Mouse (Mus musculus): ENCODE results near the gene Gm5114. TPM values are rescaled to one million over a fixed set of nuclear protein-coding genes. Genes with fewer than 3 reads are reported as not detected.

The Gm5114 gene
- polyA plus RNA-seq (2014; fragmentation: Illumina TruSeq; extraction: RNeasy Lipid Tissue Mini Kit (QIAGEN cat#74804); ENCODE audit: low replicate concordance), result not detected

GRCm38 (mm10) chr7:39413060-39413459 lies at the start of gene Gm5114:
TSS of gene Gm5114 (minus strand) at chr7:39413160.

Other genes starting within 250 kb of the Gm5114 start
- 1.7 TPM for gene Zfp619, start 104.6 kb upstream of the Gm5114 start, polyA plus RNA-seq (2014; fragmentation: Illumina TruSeq; extraction: RNeasy Lipid Tissue Mini Kit (QIAGEN cat#74804); ENCODE audit: low replicate concordance)